Mouse (Mus musculus) heart, postnatal 25 days (tissue): ENCODE measurements around the gene Olfr609. TPM values are rescaled to one million over a fixed set of nuclear protein-coding genes. Genes with fewer than 3 reads are reported as not detected.
"Not testable (repeated sequence)": the region's sequence is repeated elsewhere in the genome, so short reads cannot be mapped to it uniquely, and the experiment has no call there.

ENCODE experiments used
- DNase-seq: peaks from one replicate; pipeline ENCODE4 v3.0.0; 2022; ENCODE audit warnings: low spot score
- intact Hi-C: fragments of 180-260 bp; cut with DNase I; formaldehyde crosslinking; loops from one replicate; pipeline ENCODE4 v1.15.1; 2025
- total RNA-seq, 2 experiments: library from RNA; stranded (reverse); gene quantifications; 2 replicates each; pipeline ENCODE4 v1.2.3; 2021

Olfr609 gene
- not detected for total RNA-seq

- no peak for DNase-seq
- intact Hi-C loops, result no loop called here
Measured at GRCm38 (mm10) chr7:103497962-103498361, at the start of gene Olfr609. Gene Olfr609 (minus strand): TSS chr7:103498062.

DNA sequence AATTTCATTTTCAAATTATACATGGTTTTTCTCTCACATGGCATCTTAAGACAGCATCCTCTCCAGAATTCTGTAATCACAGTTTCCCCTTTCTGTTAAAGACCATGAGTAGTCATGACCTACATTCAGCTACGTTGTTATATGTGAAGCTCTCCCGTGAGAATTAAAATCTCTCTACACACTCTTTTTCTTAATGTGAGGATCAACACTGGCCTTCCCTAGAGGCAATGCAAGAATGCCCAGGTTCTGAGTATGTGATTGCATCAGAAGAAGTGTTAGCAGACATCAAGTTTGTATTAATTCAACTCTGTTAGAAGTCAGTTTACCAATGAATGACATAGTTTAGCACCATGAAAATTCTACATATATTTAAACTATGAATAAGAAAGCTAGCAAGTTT lies 44.8 kb upstream of the Olfr609 start, which contains the start of gene Olfr612:
Gene Olfr612, minus strand, starts transcription at position 101 of the 400 bp plus-strand sequence.
- intact Hi-C loops, DNase-seq: not testable (repeated sequence)

DNA sequence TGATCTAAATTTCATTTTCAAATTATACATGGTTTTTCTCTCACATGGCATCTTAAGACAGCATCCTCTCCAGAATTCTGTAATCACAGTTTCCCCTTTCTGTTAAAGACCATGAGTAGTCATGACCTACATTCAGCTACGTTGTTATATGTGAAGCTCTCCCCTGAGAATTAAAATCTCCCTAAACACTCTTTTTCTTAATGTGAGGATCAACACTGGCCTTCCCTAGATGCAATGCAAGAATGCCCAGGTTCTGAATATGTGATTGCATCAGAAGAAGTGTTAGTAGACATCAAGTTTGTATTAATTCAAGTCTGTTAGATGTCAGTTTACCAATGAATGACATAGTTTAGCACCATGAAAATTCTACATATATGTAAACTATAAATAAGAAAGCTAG lies 22.9 kb upstream of the Olfr609 start, which contains the start of gene Olfr611:
Gene Olfr611, minus strand, starts transcription at position 101 of the 400 bp plus-strand sequence.
- DNase-seq, intact Hi-C loops: not testable (repeated sequence)

GRCm38 (mm10) chr7:103512022-103512421 lies 14.2 kb upstream of the Olfr609 start, which contains the start of gene Olfr610:
Gene Olfr610 (minus strand): TSS chr7:103512122.
- no peak for DNase-seq
- intact Hi-C loops, result no loop called here

DNA sequence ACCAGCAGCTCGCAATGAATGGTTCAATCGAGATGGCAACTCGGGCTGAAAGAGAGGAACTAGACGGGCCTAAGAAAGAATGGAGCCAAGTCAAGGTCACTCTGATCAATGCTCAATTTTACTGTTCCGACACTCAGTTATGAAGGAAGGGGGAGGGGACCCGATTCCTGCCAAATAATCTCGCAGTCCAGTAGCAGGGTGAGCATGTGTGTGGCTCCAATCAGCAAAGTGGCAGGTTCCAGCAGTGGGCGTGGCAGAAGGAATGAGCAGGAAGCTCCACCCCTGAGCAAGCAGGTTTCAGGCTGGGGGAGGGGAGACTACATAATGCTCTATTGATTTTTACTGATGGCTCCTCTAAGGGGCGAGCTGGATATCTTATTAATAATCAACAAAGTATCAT lies 20.8 kb downstream of the Olfr609 start:
- DNase-seq, intact Hi-C loops: not testable (repeated sequence)

DNA sequence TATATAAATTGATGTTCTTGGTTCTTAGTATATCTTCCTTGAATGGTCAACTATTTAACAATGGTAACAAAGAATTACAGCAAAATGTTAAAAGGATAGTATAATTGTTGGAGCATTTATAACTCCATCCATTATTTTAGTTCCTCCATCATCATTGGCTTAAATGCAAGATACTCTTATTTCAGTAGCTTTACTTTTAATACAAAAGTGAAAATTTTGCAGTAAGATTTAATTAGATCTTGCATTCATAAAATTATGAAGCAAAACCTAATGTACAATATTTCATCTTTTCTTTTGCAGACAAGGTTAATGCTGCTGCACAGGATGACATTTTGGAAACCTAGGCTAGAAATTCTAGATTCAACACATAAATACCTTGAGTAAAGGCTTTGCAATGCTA lies 28.3 kb downstream of the Olfr609 start, which contains the start of gene Olfr608:
Gene Olfr608, plus strand, starts transcription at position 301 of the 400 bp plus-strand sequence.
- DNase-seq, result no peak

GRCm38 (mm10) chr7:103460590-103460989 lies 37.3 kb downstream of the Olfr609 start:
- no peak for DNase-seq
- intact Hi-C loops, result no loop called here

More for the DNA sequence above, 28.3 kb downstream of the Olfr609 start, which contains the start of gene Olfr608:
- intact Hi-C loops, result no loop called here

GRCm38 (mm10) chr7:103448746-103449145 lies 49.1 kb downstream of the Olfr609 start, which contains the start of gene Olfr606:
Gene Olfr606 (plus strand): TSS chr7:103449046.
- intact Hi-C loops, result no loop called here
- no peak for DNase-seq

DNA sequence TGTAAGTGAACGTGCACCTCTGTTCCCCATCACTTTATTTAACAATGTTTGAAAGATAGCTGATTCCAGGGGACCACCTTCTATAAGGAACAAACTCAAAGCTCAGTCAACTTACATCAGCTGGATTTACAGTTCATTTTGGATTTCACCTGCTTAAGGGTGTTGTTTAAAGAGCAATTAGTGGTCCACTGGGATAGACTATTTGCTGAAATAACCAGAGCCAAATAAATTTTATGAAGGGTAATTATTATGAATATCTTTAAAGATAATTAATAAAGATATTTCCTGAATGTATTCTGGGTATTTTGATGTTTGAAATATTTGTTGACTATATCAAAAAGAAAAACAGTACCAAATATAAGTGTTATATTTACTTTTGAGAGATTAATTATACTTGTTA lies 52.5 kb downstream of the Olfr609 start, which contains the start of gene Olfr605:
Gene Olfr605, minus strand, starts transcription at position 101 of the 400 bp plus-strand sequence.
- intact Hi-C loops, result no loop called here
- DNase-seq, result no peak

Other genes starting within 250 kb of the Olfr609 start
- gene Usp17ld, start 245.6 kb downstream of the Olfr609 start, total RNA-seq, result not detected
- not detected for gene Olfr596, start 192.4 kb downstream of the Olfr609 start, total RNA-seq
- gene Olfr597, start 181.7 kb downstream of the Olfr609 start, total RNA-seq, result not detected
- not detected for gene Olfr598, start 174.5 kb downstream of the Olfr609 start, total RNA-seq
- not detected for gene Olfr599, start 162.1 kb downstream of the Olfr609 start, total RNA-seq
- not detected for gene Olfr600, start 148.4 kb downstream of the Olfr609 start, total RNA-seq
- gene Olfr601, start 135.4 kb downstream of the Olfr609 start, total RNA-seq, result not detected
- not detected for gene Olfr603, start 111.9 kb downstream of the Olfr609 start, total RNA-seq
- gene Usp17lc, start 83.0 kb downstream of the Olfr609 start, total RNA-seq, result not detected
- gene Olfr605, start 52.6 kb downstream of the Olfr609 start, total RNA-seq, result not detected
- gene Olfr606, start 49.0 kb downstream of the Olfr609 start, total RNA-seq, result not detected
- gene Olfr607, start 33.9 kb downstream of the Olfr609 start, total RNA-seq, result not detected
- not detected for gene Olfr608, start 28.2 kb downstream of the Olfr609 start, total RNA-seq
- gene Olfr610, start 14.1 kb upstream of the Olfr609 start, total RNA-seq, result not detected
- not detected for gene Olfr611, start 22.8 kb upstream of the Olfr609 start, total RNA-seq
- not detected for gene Olfr612, start 44.7 kb upstream of the Olfr609 start, total RNA-seq
- not detected for gene Olfr613, start 50.0 kb upstream of the Olfr609 start, total RNA-seq
- gene Olfr615, start 58.0 kb upstream of the Olfr609 start, total RNA-seq, result not detected
- gene Olfr616, start 71.1 kb upstream of the Olfr609 start, total RNA-seq, result not detected
- not detected for gene Olfr617, start 75.0 kb upstream of the Olfr609 start, total RNA-seq
- gene Olfr618, start 92.0 kb upstream of the Olfr609 start, total RNA-seq, result not detected
- not detected for gene Olfr619, start 102.5 kb upstream of the Olfr609 start, total RNA-seq
- not detected for gene Olfr620, start 114.5 kb upstream of the Olfr609 start, total RNA-seq
- not detected for gene Olfr622, start 144.6 kb upstream of the Olfr609 start, total RNA-seq
- gene Olfr623, start 165.6 kb upstream of the Olfr609 start, total RNA-seq, result not detected
- gene Olfr624, start 173.1 kb upstream of the Olfr609 start, total RNA-seq, result not detected
- gene Olfr625-ps1, start 184.7 kb upstream of the Olfr609 start, total RNA-seq, result not detected
- not detected for gene Olfr243, start 216.6 kb upstream of the Olfr609 start, total RNA-seq
- gene Olfr628, start 232.3 kb upstream of the Olfr609 start, total RNA-seq, result not detected
- not detected for gene Olfr629, start 246.9 kb upstream of the Olfr609 start, total RNA-seq